Mouse (Mus musculus): ENCODE data around the gene Igflr1.

The Igflr1 gene

DNA sequence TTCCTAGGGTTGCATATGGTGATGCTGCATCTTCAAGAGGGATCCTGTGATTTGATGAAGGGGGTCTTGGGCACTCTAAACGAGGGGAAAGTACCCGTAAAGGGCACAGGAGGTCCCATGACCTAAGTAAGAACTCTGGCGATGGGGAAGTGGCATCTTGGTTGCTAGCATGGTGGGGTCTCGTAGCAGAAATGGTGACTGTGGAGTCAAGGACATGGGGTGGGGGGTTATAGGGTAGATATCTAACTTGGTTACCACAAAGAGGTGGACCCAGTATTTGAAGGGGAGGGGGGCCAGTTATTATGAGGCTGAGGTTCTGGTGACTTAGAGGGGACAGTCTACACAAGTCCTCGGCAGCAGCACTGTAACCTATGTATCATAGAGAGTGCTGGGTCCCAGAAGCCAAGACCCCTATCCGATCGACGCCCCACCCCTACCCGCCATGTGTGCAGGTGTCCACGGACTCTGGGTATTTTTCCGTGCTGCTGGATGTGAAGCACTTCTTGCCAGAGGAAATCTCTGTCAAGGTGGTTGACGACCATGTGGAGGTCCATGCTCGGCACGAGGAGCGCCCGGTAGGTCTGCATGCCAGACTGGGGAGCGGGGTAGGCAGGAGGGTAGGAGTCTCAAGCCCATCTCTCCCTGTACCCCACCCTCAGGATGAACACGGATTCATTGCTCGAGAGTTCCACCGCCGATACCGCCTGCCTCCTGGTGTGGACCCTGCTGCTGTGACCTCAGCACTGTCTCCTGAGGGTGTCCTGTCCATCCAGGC, 11.2 kb upstream of the Igflr1 start:
- DNase-seq (ENCODE audit: low spot score in 2 of 2) = no peak

DNA sequence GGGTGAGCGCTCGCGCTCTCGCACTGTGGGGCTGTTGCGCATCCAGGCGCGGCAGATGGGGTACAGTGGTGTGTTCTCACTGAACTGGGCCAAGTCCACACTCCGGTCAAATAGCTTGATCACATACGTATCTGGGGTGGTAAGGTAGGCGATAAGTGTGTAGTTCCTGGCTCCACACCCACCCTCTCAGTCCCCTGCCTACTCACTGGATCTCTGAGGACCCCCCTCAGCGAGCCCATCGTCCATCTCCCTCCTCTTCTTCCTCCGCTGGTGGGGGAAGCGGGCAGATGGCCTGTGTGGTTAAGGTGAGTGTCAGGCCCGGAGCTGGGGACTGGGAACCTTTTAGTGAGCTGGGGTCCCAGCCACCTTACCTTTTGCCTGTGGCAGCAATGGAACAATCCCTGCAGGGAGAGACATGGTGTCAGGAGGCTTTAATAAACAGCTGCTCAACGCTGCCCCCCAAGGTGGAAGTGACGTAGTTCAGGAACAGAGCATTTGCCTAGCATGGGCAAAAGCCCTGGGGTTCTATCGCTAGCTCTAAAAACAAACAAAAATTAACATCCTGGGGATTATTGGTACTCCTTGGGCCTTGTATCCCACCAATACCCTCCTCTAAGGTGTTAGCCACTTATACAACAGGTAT, 8.2 kb upstream of the Igflr1 start:
- DNase-seq (ENCODE audit: low spot score in 2 of 2) = no peak

DNA sequence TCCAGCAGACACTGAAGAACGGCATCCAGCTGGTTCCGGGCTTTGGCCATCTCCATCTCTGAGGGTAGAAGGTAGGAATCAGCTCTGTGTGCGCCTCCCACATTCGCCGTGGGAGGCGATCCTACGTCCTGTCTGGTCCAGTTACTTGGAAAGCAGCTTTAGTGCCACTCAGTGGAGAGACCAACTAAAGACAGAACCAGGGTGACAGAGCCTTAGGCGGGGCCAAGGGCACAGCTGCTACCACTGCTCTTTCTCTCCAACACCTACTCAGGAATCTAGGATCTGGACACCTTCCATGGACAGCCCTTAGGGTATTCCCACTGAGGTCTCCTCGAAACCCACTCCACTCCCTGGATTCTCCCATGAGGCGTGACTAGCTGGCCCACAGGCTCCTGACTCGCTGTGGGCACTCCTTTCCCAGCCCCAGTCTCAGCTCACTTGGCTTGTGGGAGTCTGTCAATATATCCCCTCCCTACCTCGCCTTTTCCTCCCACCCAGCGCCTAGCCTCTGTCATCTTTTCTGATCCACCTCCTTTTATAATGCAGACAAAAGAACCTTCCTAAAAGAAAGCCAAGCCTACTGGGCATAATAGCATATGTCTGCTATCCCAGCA, 7.2 kb upstream of the Igflr1 start:
- DNase-seq (ENCODE audit: low spot score in 2 of 2) = no peak

DNA sequence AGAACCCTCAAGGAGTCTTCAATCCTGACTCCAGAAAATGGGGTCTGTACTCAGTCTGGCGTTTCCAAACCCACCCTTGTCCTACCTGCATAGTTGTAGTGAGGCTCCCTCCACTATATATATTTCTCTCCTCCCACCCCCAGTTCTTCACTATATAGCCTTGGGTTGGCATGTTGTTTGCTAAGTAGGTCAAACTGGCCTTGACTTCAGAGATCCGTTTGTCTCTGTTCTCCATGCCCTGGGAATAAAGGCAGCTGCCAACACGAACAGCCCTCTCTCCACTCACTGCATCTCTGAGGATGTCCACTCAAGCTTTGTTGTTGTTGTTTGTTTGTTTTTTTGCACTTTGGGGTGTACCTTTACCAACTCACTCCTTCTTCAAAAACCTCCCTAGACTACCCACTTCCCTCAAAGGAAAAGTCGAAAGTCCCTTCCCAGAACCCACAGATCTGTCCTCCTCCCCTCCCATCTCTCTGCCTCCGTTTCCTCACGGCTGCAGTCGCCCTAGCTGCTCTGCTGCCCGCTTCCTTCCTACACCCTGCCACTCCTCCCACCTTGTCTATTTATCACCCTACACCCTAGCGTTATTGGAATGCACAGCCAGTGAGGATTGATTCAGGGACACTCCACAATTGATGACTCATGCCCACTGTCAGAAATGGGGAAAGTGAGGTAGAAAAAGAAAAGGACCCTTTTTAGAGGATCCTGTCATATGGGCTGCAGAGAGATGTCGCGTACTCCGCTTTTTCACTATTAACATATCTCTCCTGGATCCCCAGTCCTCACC, 6.4 kb upstream of the Igflr1 start:
- no peak for DNase-seq (ENCODE audit: low spot score in 2 of 2)

DNA sequence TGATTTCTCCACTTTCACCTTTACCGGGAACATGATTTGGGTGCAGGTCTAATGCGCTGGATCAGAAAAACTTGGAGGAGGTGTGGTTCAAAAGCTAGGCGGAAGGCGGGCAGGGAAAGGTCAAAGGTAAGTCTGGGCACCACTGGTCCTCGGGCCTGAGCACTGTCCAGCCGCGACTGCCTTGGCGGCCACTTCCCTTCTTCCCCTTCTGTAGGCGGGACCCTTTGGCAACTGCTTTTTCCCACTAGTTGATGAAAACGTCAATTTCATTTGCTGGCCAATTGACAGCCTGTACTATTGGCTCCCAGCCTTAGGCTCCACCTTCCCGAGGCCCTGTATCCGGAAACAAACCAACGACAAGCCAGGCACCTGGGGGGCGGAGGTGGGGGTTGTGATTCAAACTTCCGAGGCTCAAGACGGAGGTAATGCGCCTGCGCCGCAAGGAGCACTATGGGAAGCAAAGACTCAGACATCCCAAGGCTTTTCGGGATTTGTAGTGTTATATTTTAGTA, 5.7 kb upstream of the Igflr1 start, which contains the start of gene Lin37:
Lin37 (minus strand) TSS at position 396 of the 512 bp plus-strand sequence.
- peak; percentile 88 to 96 for DNase-seq (ENCODE audit: low spot score in 2 of 2)

DNA sequence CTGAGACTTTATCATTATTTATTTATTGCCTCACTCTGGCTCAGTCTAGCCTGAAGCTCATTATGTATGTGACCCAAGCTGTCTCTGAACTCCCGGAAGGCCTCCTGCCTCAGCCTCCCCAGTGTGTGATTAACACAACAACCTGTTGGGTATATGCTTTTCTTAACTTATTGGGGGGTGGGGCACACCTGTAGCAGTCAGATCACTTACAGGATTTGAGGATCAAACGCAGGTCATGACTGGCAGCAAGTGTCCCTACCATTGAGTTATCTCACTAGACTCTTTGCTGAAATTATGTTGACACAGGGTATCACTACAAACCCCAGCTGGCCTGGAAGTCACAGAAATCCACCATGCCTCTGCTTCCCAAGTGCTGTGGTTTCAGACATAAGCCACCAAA, 4.9 kb upstream of the Igflr1 start:
- DNase-seq (ENCODE audit: low spot score in 2 of 2) = no peak

DNA sequence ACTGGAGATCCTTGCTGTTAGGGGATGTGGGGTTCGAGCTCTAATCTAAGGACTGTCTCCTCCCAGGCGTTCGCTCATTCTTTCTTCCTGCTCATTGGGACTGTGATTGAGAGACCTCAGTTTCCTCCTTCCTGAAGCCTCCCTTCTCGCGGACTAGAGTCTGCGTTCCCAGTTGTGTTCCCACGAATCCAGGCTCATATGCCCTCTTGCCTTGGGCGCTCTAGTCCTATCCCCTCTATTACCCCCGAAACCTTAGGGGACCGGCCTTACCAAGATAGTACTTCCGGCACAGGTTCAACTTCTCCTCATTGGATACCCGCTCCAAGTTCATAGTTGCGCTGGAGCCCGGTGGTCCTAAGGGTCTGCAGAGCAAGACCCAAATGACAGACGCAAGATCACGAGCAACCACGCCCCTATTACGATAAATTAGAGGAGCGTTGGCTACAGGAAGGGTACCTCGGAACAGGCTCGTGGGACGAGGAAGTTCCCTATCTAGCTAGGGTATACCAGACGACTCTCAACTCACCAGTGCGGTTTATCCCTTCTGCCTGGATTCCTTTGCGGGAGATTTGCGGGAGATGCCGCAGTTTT, 2.6 kb upstream of the Igflr1 start:
- DNase-seq (ENCODE audit: low spot score in 2 of 2) = no peak

DNA sequence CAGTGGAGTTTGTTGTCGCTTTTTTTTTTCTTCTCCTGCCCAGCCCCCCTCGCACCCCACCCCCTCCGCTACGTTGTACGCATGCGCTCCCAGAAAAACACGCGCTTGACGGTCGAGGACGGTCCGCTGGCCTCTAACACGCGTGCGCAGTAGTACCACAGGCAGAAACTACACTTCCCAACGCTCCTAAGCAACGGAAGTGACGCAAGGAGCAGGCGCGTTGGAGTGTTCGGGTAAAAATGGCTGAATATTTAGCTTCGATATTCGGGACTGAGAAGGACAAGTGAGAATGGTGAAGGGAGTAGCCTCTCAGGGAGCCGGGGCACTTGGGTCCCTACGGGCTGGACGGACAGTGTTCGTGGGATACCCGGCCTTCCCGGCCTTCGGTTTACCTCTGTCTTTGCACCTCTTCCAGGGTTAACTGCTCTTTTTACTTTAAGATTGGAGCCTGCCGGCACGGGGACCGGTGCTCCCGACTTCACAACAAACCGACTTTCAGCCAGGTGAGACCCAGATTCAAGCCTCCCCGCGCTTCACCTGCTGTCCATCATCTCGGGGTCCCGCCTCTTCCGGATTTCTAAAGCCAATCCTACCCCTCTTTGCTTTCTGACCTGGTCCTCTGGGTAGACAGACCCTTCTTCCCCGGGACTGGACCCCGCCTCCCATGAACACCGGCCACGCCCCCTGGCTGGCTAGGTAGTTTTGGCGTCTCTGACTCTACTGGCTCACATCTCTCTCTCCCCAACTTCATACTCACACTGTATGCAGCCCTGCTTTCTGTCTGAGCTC, 1.9 kb upstream of the Igflr1 start, which contains the start of the genes U2af1l4, Gm49396 and Psenen:
U2af1l4 (plus strand) TSS at position 185 of the 789 bp plus-strand sequence.
Gm49396 (plus strand) TSS at position 228 of the 789 bp plus-strand sequence.
Psenen (minus strand) TSS at position 511 of the 789 bp plus-strand sequence.
- DNase-seq (ENCODE audit: low spot score in 2 of 2) = peak; percentile 82 to 92

DNA sequence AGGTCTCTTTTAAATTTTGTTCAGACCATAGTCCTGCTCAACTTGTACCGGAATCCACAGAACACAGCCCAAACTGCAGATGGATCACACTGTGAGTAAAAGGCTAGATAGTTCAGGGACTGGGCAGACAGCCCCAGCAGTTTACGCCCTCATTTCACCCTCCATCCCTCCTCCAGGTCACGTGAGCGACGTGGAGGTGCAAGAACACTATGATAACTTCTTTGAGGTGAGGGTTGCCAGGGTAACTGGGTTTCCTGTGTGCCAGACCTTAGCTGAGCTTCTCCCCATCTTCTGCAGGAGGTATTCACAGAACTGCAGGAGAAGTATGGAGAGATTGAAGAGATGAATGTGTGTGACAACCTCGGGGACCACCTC, 1.3 kb upstream of the Igflr1 start:
- no peak for DNase-seq (ENCODE audit: low spot score in 2 of 2)

DNA sequence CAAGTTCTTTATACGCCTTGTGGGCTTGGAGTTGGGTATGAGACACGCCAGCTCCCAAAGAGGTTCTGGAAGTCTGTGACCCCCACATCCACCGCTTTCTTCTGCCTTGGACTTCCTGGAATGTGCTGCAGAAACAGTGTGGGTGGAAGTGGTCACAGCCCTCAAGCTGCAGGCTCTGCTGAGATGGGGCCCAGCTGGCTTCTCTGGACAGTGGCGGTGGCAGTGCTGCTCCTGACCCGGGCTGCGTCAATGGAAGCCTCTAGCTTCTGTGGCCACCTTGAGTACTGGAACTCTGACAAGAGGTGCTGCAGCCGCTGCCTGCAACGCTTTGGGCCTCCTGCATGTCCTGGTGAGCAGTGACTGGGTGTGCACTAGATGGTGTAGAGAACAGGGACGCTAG, 806 bp downstream of the Igflr1 start:
- no peak for DNase-seq (ENCODE audit: low spot score in 2 of 2)

DNA sequence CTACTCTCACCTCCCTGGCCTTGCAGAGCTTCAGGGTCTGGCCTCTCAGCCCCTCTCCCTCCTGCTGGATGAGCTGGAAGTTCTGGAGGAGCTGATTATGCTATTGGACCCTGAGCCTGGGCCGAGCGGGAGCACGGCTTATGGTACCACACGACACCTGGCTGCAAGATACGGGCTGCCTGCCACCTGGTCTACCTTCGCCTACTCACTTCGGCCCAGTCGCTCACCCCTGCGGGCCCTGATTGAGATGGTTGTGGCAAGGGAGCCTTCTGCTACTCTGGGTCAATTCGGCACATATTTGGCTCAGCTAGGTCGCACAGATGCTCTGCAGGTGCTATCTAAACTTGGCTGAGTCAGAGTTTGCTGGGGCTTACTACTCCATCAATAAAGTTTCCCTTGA, 2.3 kb downstream of the Igflr1 start:
- no peak for DNase-seq (ENCODE audit: low spot score in 2 of 2)

DNA sequence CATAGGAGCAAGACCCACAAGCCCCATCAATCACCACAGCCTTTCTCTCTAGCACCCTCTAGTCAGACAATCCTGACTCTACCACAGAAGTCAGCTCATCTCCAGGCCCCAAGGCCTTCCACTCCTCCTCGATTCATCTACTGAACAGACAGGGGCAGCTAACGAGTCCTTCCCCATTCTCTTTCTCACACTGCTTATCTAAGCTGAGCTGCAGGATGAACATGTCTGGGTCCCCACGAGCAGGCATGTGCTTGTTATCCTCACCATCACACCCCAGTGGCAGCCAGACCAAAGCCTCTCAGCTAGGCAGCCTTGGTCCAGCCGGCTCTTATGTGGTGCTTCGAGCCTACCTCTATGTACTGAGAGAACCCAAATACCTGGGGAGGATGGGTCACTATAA, 7.2 kb downstream of the Igflr1 start:
- no peak for DNase-seq (ENCODE audit: low spot score in 2 of 2)

DNA sequence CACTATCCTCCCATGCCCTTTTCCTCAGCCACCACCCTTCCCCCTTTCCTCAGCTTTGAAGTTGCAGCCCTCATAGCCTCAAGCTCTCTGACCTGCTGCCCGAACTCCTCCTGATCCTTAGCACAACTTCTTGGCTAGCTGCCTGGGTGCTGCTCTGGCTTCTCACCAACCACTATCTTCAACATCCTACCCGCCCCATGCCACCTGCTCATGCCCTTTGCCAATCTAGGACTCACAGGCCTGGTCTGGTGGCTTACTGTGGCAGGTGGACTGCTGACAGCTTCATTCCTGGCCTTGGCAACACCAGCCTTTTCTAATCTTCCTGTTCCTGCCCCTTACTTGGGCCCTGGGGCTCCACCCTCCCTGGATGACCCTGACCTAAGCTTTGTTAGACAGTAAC, 7.7 kb downstream of the Igflr1 start:
- DNase-seq (ENCODE audit: low spot score in 2 of 2) = no peak

DNA sequence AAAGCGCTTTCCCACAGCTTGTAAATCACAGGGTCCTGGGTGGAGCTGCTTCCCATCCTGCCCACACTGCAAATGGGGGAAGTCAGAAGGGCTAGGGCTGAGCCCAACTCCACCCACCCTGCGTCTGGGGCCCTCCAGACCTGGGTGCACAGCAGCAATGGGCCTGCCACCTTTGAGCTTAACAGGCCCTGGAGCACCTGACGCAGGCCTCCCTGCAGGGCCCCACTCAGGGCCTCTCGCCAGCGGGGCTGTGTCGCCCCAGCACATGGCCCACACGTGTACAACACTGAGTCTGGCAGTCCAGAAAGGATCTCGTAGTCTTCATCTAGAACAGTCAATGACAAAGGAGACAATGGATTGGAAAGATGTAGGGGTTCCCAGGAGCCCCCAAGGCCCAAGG, 14.7 kb downstream of the Igflr1 start:
- DNase-seq (ENCODE audit: low spot score in 2 of 2) = no peak

DNA sequence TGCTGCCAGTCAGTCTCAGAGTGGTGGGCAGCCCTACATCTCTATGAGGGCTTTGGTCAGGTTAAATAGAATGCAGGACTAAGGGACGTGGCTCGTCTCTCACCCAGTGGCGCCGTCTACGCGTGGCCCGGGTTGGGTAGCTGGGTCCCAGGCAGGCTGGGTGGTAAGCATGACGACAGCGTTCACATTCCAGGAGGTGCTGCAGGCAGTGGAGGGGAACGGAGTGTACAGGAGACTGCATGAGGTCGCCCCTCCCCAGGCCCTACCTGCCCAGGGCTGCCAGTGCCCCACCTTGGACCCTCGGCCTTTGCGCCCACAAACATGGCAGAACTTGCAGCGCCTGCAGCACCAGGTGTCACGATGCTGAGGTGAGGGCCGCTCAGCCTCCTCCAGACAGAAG, 16.3 kb downstream of the Igflr1 start:
- DNase-seq (ENCODE audit: low spot score in 2 of 2) = no peak

DNA sequence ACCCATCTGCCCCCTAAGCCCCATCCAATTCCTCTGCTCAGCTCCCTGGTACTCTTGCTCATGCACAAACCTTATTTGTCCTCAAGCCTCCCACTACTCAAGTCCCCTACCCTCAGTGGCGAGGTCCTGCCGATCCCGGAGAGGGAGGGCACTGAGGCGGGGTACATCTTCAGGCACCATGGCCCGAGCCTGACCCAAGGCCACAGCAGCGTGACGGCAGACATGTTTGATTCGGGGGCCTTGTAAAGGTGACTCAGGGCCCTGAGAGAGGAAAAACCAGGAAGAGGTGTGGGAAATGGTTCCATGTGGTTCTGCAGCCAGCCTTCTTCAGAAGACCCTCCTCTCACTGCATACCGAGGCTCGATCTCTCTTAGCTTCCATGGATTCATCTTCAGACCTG, 19.1 kb downstream of the Igflr1 start:
- DNase-seq (ENCODE audit: low spot score in 2 of 2) = no peak

DNA sequence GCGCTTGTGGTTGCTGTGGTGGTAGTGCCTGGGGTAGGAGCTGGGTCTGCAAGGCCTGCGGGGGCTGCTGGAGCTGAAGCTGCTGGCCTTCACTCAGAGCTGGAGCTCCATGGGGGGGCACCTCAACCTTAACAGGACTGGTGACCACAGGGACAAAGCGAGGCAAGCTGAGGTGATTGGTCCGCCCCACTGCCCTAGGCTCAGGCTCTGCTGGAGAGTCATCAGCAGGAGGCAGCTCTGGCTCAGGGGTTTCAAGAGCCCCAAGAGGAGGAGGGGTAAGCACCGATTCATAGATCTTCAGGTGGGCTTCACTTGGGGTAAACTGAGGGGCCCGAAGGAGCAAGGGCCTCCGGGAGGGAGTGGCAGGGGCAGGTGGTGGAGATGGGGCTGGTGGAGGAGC, 19.9 kb downstream of the Igflr1 start:
- no peak for DNase-seq (ENCODE audit: low spot score in 2 of 2)

DNA sequence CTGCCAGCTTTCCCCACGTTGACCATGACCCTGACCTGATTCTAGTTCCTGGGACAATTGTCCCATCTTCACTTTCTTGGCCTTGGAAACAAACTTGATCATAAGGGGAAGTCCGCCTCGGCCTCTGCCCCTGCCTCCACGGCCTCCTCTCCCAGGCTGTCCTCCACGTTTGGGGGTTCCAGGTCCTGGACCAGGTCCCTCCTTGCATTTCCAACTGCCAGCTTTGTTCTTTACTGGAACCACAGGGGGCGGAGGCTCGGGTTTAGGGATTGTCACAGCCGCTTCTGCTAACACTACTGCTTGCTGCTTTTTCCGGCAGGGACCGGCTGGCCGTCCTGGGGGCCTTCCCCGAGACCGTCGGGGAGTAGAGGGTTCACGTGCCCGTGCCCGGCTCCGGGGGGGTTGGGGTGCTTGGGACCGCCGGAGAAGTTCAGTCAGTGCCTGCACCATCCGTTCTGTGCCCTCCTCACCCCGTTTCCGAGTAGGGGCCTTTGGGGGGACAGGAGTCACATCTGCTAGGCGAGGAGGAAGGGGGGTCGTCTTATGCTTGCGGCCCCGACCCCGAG, 21.3 kb downstream of the Igflr1 start:
- no peak for DNase-seq (ENCODE audit: low spot score in 2 of 2)

DNA sequence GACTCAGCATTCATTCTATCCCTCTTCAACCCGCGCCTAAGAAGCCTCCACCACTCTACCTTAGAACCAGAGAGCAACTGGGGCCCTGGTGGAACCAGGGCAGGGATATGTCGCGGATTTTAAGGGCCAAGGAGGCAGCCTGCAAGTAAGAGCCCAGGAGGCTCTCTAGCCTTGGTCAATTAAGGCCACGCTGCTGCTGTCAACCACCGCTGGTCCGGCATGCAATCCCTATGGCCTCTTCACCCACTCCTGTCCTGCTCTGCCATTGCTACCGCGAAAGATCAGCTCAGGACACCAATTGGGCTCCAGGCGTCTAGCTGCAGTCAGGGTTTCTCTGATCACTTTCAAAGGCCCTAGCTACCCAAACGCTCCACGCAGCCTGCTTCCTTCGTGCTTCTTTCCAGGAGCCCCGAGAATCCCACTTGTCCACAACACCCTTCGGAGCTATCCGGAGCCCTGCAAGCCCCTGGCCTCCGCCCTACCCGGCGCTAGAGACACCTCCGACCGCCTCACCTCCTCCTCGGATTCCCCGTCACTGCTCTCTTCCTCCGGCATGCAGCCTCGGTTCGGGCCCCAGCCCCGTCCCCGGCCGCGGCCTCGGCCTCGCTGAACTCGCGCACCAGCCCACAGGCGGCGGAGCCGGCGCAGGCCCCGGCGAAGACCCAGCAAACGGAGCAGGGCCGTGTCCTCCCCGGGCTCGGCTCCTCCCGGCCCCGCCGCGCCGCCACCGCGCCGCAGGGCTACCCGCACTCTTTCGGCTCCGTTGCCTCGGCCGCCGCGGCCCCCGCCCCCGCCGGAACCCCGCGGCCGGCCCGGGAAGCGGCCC, 22.8 kb downstream of the Igflr1 start:
- peak; percentile 20 to 48 for DNase-seq (ENCODE audit: low spot score in 2 of 2)
